Mouse (Mus musculus): ENCODE results near the gene Proz. TPM values are rescaled to one million over a fixed set of nuclear protein-coding genes. Genes with fewer than 3 reads are reported as not detected.

Proz gene
- polyA plus RNA-seq, 1 experiment = not detected

DNA sequence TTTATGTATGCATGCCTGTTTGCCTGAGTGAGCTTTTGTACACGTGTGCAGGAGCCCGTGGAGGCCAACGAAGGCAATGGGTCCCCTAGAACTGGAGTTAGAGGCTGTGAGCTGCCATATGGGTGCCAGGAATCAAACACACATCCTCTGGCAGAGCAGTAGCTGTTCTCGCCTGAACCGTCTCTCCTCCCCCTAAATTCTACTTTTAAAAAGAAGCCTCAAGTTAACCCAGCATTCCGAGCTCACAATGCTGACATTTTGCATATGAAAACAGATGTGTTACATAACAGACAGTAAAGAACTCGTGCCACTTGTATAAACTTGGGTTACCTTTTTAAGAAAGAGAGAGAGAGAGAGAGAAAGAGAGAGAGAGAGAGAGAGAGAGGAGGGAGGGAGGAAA lies 16.8 kb downstream of the Proz start:
- no peak for TF ChIP-seq GATA1 (IDR thresholded peaks at IDR 0.05; ENCODE audit: low read length)

DNA sequence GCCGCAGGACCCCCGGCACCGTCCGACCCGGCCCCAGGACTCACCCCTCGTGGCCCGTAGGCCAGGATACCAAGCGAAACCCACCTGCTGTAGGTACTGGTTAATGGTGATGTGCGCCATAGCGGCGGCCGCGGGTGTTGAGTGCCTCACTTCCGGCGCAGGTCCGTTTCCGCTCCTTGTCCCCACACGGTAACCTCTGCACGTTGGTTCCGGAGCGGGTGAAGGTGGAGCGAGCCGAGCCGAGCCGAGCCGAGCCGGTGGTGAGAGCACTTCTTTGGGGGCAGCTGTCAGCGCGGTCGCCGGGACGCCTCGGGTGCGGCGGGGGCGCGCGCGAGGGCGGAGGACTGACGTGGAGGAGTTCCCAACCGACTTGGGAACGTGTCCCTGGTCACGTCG lies 44.0 kb downstream of the Proz start:
- TF ChIP-seq GATA1 (IDR thresholded peaks at IDR 0.05; ENCODE audit: low read length) = no peak

DNA sequence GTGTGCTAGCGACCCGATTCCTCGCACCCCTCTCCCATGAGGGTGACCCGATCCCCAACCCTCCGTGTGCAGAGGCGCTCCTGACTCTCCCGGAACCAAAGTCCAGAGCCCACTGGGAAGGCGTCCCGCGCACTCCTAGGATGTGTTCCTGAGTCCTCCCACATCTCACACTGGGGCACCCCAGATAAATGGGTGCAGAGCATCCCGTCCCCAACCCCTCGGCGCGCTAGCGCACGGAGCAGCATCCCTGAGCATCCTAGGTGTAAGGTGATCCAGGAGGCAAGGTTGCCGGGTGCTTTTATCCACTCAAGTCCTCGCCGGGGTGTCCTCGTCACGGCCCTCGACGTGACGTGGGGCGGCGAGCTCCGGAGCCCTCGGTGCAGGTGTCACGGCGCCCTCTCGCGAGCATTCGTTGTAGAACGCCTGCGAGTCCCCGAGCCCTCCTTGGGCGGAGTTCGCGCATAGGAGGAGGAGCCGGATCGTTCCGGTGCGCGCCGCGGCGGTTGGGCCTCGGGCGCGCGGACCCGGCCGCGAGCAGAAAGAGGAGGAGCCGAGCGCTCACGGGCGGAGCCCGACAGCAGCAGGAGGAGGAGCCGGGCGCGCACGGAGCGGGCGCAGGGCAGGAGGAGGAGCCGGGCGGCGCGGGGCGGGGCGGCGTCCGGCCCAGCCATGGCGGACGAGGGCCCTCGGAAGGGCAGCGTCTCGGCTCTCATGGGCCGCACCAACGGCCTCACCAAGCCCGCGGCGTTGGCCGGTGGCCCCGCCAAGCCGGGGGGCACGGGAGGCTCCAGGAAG lies 44.6 kb downstream of the Proz start, which contains the start of the genes Pcid2 and Cul4a:
Gene Pcid2, minus strand, starts transcription at position 373 of the 795 bp plus-strand sequence.
Gene Cul4a, plus strand, starts transcription at position 535 of the 795 bp plus-strand sequence.
- TF ChIP-seq GATA1 (IDR thresholded peaks at IDR 0.05; ENCODE audit: low read length) = no peak

DNA sequence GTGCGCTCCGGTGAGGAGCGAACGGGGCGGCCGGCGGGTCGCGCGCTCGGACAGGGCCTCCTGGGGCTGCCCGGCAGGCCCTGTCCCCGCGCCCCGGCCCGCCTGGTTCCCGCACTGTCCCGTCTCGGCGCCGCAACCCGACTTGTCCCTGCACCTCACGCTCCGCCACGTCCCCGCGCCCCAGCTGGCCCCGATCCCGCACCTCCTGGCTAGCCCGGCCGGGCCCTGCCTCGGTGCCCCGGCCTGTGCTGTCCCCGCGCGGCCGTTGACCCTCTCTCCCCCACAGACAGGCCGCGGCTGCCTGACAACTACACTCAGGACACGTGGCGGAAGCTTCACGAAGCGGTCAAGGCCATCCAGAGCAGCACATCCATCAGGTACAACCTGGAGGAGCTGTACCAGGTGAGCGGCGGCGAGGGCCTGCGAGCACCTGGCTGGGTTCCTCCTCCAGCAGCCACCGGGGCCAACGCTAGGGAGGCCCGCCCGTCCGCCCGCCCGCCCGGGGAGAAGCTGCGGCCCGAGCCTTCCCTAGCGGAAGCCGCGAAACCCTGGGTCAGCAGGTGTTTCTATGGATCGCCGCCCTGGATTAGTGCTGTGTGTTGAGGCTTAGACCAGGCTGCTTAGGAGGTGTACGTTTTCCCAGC lies 45.3 kb downstream of the Proz start:
- no peak for TF ChIP-seq GATA1 (IDR thresholded peaks at IDR 0.05; ENCODE audit: low read length)

GRCm38 (mm10) chr8:13107990-13108638 lies 47.4 kb downstream of the Proz start:
- TF ChIP-seq GATA1 (IDR thresholded peaks at IDR 0.05; ENCODE audit: low read length) = no peak

DNA sequence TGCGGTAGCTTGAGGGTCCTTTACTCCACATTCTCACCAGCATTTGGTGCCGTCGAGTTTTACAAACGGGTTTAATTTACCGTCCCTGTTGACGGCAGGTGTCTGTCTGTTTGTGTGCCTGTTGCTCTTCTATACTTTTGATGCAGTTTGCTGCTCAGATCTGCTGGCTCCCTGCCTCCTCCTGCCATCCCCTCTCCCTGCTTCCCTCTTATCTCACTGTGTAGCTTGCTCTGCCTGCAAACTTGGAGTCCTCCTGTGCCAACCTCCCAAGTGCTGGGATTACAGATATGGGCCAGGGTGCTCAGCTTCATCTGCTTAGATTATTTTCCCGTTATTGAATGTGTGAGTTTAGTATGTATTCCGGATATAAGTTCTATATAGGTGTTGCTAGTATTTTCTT lies 48.3 kb downstream of the Proz start:
- TF ChIP-seq GATA1 (IDR thresholded peaks at IDR 0.05; ENCODE audit: low read length) = peak; percentile 51

DNA sequence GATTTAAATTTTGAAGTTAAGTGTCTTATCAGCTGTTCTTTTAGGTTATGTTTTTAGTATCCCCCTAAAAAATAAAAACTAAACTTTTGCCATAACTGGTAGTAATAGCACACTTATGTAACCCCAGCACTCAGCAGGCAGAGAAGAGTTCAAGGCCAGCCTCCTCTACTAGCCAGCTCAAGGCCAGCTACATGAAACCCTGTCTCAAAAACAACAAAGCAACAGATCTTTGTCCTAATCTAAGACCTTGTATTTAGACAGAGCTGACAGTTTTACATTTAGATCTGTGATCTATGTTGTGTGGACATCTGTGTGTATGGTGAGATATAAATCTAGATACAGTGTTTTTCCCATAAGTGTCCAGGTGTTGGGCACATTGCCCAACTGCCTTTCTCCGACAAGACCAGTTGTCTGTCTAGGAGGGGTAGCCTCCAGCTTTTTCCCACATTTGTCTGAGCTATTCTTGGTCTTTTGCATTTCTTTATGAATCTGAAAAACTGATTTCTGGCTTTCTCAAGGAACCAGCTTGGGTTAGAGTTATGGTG lies 48.8 kb downstream of the Proz start:
- no peak for TF ChIP-seq GATA1 (IDR thresholded peaks at IDR 0.05; ENCODE audit: low read length)

DNA sequence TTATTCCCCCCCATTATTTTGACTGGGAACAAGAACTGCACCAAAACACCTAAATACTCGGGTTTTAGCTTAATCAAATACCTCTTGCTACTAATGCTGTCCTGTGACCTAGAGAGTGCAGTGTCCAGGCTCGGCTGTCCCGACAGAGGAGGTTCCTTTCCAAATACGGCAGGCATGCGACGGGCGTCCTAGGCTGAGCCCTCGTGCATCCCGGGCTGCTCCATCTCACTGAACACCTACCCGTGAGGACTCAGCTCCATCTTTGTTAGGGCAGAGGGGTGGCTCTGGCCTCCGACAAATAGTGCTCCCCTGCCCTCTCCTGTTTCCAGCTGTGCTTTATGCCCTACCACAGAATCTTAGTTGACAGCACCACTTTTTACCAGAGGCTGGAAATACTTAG lies 51.2 kb downstream of the Proz start:
- TF ChIP-seq GATA1 (IDR thresholded peaks at IDR 0.05; ENCODE audit: low read length) = no peak

- TF ChIP-seq GATA1 (IDR thresholded peaks at IDR 0.05; ENCODE audit: low read length) = no peak
These were observed 52.5 kb downstream of the Proz start for GRCm38 (mm10) chr8:13113232-13113631.

DNA sequence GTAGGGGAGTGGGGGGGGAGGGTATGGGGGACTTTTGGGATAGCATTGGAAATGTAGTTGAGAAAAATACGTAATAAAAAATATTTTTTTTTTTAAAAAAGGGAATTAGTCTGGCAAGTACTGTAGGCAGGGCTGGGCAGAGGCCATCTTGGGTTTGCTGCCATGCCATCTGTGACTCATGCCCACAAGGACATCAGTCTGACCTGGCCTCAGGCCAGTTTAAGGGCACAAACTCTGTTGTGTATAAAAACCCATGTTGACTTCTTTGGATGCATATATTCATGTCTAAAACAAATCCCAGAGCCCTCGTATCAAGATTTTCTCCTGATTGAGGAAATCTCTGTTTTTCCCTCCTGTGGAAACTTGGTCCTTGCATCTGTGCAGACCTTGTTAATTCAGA lies 56.4 kb downstream of the Proz start:
- no peak for TF ChIP-seq GATA1 (IDR thresholded peaks at IDR 0.05; ENCODE audit: low read length)

GRCm38 (mm10) chr8:13118516-13118915 lies 57.8 kb downstream of the Proz start:
- TF ChIP-seq GATA1 (IDR thresholded peaks at IDR 0.05; ENCODE audit: low read length) = no peak

DNA sequence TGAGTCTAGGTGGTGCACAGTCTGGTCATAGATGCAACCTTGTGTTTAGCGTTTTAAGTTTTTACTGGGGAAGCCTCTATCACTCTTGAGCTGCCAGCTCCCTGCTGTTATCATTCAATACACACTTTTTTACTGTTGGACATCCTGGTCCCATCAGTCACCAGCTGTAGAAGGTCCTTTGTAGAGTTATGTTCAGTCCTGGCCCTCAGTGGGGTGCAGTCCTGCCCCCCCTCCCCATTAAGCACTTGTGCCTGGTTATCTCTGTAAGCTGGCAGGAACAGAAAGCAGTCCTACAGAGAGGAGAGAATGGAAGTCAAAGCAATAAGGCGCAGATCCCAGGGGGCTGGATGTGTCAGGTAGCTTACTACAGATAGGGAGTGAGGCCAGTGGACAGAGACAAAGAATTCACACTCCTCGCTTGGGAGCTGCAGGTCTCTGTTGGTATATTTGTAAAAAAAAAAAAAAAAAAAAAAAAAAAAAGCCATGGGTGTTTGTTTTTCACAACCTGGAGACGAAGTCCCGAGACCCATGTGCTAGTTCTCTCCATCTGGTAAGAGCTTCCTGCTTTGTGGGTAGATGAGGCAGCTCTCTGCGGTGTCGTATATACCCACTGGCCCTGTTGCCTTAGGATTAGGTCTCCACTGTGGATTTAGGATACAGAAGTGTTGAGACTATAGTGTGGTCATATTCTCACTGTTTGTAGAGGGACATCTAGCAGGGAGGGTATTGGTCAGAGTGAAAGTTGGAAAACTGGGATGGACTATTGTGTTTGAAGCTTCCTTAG lies 60.4 kb downstream of the Proz start:
- TF ChIP-seq GATA1 (IDR thresholded peaks at IDR 0.05; ENCODE audit: low read length) = no peak

DNA sequence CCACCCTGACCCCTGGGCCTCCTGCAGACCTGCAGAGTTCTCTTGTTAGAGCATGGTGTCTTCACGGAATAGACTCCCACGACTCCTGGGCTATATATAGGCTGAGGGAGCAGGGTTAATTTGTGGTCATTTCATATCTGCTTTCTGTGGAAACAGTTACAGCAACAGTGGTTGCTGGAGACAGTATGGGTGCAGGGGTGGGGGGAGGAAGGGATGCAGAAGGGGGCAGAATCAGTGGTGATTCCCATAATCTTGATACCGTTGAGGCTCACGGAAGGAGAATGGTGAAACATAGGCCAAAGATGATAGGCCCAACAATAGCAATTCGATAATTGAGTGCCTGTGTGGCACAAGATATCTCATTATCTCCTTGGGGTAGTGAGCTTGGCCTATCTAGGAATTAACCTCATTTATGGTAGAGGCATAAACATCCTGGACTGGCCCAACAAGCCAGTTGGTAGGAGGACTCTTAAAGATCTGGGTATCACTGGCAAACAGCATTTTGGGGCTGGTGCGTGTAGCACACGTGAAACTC lies 62.2 kb downstream of the Proz start:
- peak; percentile 99 for TF ChIP-seq GATA1 (IDR thresholded peaks at IDR 0.05; ENCODE audit: low read length)

DNA sequence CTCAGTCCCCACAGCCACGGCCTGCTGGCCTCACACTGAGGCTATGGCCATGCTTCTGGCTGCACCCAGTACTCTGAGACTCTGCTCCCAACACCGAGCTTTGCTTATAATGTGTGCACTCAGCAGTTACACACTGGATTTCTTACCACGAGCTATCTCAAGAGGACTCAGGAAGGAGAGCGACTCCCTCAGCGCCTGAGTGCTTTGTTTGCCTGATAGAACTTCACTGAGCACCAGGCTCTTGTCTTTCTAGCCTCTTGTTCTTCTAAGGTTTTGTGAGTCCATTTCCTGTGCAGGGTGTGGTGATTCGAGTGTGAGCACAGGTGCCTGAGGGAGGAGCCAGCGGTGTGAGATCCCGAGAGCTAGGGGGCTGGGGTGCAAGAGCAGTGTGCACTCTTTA lies 64.2 kb downstream of the Proz start:
- peak; percentile 9 for TF ChIP-seq GATA1 (IDR thresholded peaks at IDR 0.05; ENCODE audit: low read length)

Other genes with a start within 250 kb of the Proz start
- not detected in 2 replicates for gene Mcf2l, start 187.1 kb upstream of the Proz start, polyA plus RNA-seq (2012)
- not detected in 2 replicates for gene F7, start 34.9 kb upstream of the Proz start, polyA plus RNA-seq (2012)
- not detected in 2 replicates for gene F10, start 23.6 kb upstream of the Proz start, polyA plus RNA-seq (2012)
- gene Pcid2, start 44.5 kb downstream of the Proz start, polyA plus RNA-seq (2012) = 6.1 and 13.2 TPM in 2 replicates
- gene Cul4a, start 44.7 kb downstream of the Proz start, polyA plus RNA-seq (2012) = 60.9 and 97.4 TPM in 2 replicates
- 153 and 221 TPM in 2 replicates for gene Lamp1, start 98.2 kb downstream of the Proz start, polyA plus RNA-seq (2012)
- gene Grtp1, start 139.7 kb downstream of the Proz start, polyA plus RNA-seq (2012) = 13.3 and 13.6 TPM in 2 replicates
- gene Adprhl1, start 193.2 kb downstream of the Proz start, polyA plus RNA-seq (2012) = 0.03 TPM in 1 of 2 replicates, not detected in the other
- gene Dcun1d2, start 227.2 kb downstream of the Proz start, polyA plus RNA-seq (2012) = 2.4 and 4.0 TPM in 2 replicates
- gene Tmco3, start 227.3 kb downstream of the Proz start, polyA plus RNA-seq (2012) = 7.5 and 9.8 TPM in 2 replicates

All from G1E-ER4 (cell line).